Mouse (Mus musculus) frontal cortex, adult (tissue): ENCODE results near the gene Hdac1.

Source experiments
- ATAC-seq: cut with Nextera tagmentation; 2 replicates; pipeline ENCODE4 v1.9.2; 2017; ENCODE audit warnings: mild to moderate bottlenecking, moderate library complexity, mixed read lengths; ENCODE audit not compliant: low TSS enrichment

Hdac1 gene

DNA sequence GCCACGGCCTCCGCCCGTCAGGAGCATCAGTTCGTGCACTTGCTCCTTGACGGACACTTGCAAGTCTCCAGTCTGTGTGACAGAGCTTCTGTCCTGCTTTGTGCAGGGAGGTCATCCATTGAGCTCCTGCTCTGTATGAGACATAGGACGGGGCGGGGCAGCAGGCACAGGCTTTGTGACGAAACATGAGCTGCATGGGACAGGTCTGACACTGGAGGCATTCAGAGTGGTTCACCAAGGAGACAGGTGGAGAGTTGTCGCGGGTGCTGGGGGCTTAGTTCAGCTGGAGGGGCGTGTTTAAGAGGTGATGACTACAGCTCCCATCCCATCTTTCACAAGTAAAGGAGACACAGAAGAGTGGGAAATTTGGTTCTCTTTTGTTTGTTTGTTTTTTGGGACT is 66.5 kb downstream of the Hdac1 start:
- no peak for ATAC-seq
